Mouse (Mus musculus): ENCODE results near the gene Xpot. TPM values are rescaled to one million over a fixed set of nuclear protein-coding genes. Genes with fewer than 3 reads are reported as not detected.

Gene Xpot
- total RNA-seq, 2 experiments from 2014 or later = 63.8 to 76.9 TPM

DNA sequence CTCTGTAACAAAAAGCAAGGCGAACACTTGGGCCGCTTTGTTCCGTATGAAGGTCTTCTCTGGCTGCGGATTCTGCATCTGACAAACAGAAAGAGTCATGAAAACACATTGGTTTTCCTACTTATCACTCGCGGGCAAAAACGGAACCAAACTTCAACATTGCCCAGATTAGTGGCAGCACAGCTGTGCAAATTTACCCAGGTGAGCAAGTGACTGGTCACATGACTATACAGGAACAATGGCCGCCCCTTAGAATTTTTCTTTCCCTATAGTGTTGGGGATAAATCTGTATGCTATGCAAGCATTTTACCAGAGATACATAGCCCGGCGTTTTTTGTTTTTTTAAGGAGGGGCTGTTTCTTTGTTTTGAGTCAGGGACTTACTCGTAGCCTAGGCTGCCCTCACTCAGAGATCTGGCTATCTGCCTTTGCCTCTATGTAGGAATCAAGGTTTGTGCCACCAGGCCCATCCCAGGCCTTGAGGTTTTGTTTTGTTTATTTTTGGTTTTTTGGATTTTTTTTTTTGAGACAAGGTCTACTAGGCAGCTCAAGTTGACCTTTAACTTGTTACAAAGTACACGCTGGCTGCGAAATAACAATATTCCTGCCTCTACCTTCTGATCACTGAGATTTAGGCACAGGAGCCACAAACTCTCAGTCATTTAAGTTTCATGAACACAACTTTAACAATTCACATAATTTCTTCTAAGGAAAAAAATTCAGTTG is 10.8 kb downstream of the Xpot start:
- Histone ChIP-seq H3K27ac (no peak overlapping the region), H3K4me3 (no peak overlapping the region)
- intact Hi-C loops (cut with DNase I) = no loop called here
- no peak for DNase-seq (ENCODE audit: extremely low spot score in 1 of 2, low spot score in 2 of 2)
- TF ChIP-seq CTCF (IDR thresholded peaks at IDR 0.05) = no peak

DNA sequence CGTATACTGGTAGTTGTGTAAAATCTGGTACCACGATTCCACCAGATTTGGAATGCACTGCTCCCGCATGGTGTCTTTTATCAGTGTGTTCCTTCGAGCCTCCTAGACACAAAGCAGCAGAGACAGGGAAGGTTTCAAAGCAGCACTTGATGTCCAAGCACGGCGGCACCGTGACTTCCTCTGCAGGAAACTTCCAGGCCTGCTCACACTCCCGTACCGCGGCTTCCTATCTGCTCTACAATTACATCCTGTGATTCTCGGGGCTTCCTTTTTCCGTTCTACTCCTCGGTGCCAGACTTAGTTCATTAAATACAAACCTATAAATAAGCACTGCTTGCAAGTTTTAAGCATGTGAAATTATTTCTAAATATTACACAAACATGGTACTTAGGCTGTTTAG is 12.6 kb downstream of the Xpot start:
- no peak for DNase-seq (ENCODE audit: extremely low spot score in 1 of 2, low spot score in 2 of 2)
- no peak overlapping the region for H3K27ac ChIP-seq
- no peak for TF ChIP-seq CTCF (IDR thresholded peaks at IDR 0.05)
- no peak overlapping the region for H3K4me3 ChIP-seq
- intact Hi-C loops (cut with DNase I) = no loop called here

DNA sequence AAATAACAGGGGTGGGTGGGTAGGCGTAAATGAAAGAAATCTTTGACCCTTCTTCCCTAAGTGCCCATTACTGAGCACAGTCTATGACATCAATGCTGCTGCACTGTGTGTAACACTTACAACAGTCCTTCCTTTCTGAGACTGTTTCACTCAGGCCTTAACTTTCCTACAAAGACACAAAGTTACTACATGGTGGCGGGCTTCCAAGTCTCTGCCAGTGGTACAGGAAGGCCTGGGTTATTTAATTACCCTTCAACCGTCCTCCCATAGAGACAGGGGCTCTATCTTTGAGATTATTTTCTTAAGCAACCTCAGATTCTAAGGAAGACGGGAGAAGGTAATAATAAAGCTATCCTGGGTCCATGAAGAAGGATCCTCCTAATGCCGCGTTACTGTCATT is 13.7 kb downstream of the Xpot start:
- Histone ChIP-seq H3K4me3 (no peak overlapping the region), H3K27ac (no peak overlapping the region)
- no peak for TF ChIP-seq CTCF (IDR thresholded peaks at IDR 0.05)
- intact Hi-C loops (cut with DNase I) = no loop called here
- no peak for DNase-seq (ENCODE audit: extremely low spot score in 1 of 2, low spot score in 2 of 2)

DNA sequence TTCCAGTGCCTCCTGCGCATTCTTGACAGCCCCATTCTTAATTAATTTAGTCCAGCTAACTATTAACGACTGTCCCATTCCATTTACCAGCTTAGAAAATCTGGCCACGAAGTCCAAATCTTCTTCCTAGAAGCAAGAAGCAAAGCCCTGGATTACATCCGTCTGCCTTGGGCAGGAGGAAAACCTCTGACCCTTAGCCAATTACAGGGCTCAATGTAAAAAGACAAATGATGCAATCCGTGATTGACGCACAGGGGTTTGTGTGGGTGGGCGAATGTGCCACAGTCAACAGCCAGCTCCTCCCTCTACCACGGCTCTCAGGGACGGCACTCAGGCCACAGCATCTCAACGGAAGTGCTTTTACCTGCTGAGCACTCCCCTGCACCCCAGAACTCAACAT is 14.5 kb downstream of the Xpot start:
- Histone ChIP-seq H3K27ac (no peak overlapping the region), H3K4me3 (no peak overlapping the region)
- TF ChIP-seq CTCF (IDR thresholded peaks at IDR 0.05) = no peak
- intact Hi-C loops (cut with DNase I) = no loop called here
- DNase-seq (ENCODE audit: extremely low spot score in 1 of 2, low spot score in 2 of 2) = no peak

DNA sequence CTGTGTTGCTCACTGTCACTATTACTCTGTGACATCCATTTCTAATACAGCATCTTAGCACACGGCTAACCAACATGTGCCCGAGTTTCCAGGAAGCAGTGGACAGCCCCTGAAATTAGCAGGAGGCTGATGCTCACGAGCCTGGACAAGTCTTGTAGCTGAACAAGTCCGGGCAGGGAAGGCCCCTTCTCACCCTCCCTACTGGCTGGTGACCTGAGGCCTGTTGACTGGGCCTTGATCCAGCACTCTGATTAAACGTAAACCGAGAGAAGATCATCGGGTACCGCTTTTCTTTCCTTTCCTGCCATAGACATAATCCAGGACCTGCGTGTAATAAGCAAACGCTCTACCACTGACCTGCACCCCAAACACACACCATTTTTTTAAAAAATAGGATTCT is 18.0 kb downstream of the Xpot start:
- no peak for TF ChIP-seq CTCF (IDR thresholded peaks at IDR 0.05)
- Histone ChIP-seq H3K27ac (no peak overlapping the region), H3K4me3 (no peak overlapping the region)
- no peak for DNase-seq (ENCODE audit: extremely low spot score in 1 of 2, low spot score in 2 of 2)
- intact Hi-C loops (cut with DNase I) = no loop called here

DNA sequence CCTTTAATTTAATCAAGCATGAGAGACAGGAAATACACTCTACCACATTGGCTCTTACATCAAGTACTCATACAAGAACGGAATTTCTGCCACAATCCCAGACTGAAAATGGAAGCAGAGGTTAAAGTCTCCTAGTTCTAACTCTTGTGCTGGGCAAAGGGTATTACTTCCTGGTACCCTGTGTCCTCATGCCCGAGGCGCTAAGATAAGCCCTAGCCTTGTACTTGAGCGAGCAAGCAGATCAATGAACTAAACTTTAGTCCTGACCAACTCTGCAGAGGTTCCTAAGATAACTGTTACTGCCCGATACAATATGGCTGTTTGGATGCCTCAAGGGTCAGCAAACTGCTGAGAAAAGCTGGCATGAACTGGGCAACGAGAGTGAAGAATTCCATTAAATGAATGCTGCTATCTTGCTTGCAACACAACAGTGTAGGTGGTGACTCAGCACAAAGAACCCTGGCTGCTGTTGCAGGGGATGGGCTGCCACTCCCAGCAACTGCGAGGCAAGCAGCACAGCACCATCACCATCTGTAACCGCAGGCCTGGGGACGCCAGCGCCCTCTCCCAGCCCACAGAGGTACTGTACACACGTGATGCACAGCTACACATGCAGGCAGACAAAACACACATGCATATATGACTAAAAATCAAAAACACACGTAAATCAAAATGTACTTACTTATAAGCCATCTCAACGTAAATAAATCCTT is 21.3 kb downstream of the Xpot start:
- intact Hi-C loops (cut with DNase I) = no loop called here
- TF ChIP-seq CTCF (IDR thresholded peaks at IDR 0.05) = no peak; the same call in 1 of the 2 replicates
- no peak overlapping the region for H3K4me3 ChIP-seq
- DNase-seq (ENCODE audit: extremely low spot score in 1 of 2, low spot score in 2 of 2) = no peak
- no peak overlapping the region for H3K27ac ChIP-seq

DNA sequence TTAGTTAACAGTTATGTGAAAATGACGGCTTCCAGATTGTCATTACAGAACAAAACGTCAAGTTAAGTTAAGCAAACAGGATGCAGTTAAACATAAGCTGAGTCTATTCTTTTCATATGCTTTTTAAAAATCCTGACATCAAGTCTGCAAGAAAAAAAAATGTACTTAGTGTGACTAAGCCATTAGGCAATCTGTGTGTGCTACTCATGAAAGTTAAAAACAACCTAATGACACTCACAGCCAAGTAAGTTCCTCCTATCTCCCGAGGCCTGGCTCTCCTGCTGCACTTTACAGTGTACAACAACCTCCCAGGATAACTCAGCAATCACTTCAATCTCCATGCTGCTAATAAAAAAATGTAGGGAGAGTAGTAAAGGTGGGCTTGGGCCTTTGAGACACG is 22.6 kb downstream of the Xpot start:
- Histone ChIP-seq H3K27ac (no peak overlapping the region), H3K4me3 (no peak overlapping the region)
- intact Hi-C loops (cut with DNase I) = no loop called here
- TF ChIP-seq CTCF (IDR thresholded peaks at IDR 0.05) = no peak
- DNase-seq (ENCODE audit: extremely low spot score in 1 of 2, low spot score in 2 of 2) = no peak

DNA sequence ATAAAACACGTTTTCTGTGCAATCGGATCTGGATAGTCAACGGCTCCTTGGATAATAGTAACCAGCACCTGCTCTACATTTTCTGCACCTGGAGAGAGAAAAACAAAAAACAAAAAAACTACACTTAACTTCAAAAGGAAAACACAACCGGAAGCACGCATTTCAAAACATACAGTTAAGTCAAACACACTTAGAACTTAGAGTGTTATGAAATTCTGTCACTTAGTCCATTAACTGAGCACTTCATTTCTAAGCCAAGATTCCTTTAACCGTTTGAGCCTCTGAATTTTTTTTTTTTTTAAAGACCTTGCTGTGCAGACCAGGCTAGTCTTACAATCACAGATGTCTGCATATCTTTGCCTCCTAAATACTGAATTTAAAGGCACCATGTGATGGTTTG is 24.9 kb downstream of the Xpot start:
- intact Hi-C loops (cut with DNase I) = no loop called here
- Histone ChIP-seq H3K27ac (no peak overlapping the region), H3K4me3 (no peak overlapping the region)
- TF ChIP-seq CTCF (IDR thresholded peaks at IDR 0.05) = no peak
- DNase-seq (ENCODE audit: extremely low spot score in 1 of 2, low spot score in 2 of 2) = no peak

DNA sequence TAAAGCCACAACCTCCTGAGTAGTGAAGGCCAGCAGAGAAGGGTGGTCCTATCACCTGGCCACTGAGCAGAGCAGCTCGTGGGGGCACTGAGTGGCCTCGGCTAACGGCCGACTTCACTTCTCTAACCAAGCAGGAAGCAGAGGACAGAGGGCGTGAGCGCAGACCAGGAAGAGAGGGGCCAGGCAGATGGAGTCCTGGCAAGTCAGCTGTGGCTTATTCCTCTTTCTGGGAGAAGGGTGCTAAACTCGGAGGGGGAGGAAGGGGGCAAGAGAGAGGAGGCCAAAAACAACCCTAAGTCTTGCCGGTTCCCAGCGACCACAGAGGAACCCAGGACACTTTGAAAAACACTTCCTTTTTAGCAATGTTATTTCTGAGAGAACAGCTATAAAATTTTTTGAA is 29.6 kb downstream of the Xpot start:
- H3K27ac ChIP-seq = no peak overlapping the region
- no peak for TF ChIP-seq CTCF (IDR thresholded peaks at IDR 0.05)
- DNase-seq (ENCODE audit: extremely low spot score in 1 of 2, low spot score in 2 of 2) = no peak
- intact Hi-C loops (cut with DNase I) = no loop called here
- no peak overlapping the region for H3K4me3 ChIP-seq

DNA sequence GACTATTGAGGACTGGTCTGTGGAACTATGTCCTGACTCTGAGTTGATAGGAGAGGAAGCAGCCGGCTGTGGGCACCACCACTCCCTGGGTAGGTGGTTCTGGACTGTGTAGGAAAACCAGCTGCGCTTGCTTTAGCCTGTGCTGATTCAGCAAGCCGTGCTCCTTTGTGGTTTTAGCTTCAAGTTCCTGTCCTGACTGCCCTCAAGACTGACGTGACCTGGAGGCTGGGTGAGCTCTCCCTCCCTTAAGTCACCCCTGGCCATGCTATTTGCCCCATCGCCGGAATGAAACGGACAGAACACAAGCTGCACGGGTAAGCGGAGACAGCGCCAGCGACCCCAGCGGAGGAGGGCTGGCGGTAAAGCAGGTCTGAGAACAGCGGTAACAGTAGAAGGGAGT is 35.0 kb downstream of the Xpot start:
- no peak for TF ChIP-seq CTCF (IDR thresholded peaks at IDR 0.05)
- no peak overlapping the region for H3K4me3 ChIP-seq
- intact Hi-C loops (cut with DNase I) = no loop called here
- H3K27ac ChIP-seq = no peak overlapping the region
- DNase-seq (ENCODE audit: extremely low spot score in 1 of 2, low spot score in 2 of 2) = no peak

DNA sequence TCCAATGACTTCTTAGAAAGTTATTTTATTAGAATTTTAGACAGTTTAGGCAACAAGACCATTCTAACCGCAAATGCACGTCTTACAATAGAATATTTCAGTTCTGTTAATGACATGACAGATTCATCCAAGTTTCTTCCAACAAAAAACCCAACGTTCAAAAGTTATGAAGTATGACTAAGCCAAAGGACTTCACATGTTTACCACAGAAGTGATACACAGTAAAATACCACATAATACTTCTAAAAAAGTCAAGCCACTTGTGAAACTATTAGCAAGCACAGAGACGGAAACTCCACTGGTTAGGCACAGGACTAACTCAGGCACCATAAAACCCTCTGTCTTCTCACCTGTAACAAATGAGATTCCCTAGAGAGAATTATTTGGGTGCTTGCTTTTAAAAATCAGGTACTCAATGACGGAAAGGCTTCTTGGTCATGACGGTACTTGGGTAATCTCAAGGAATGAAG is 38.7 kb downstream of the Xpot start:
- Histone ChIP-seq H3K27ac (peak overlapping the region; percentile 90), H3K4me3 (peak overlapping the region; percentile 87)
- DNase-seq (ENCODE audit: extremely low spot score in 1 of 2, low spot score in 2 of 2) = no peak
- intact Hi-C loops (cut with DNase I) = loop anchor here (2.0 kb wide), 1 partner anchor 37 kb away; no protein-coding TSS in a partner anchor
- no peak for TF ChIP-seq CTCF (IDR thresholded peaks at IDR 0.05)

DNA sequence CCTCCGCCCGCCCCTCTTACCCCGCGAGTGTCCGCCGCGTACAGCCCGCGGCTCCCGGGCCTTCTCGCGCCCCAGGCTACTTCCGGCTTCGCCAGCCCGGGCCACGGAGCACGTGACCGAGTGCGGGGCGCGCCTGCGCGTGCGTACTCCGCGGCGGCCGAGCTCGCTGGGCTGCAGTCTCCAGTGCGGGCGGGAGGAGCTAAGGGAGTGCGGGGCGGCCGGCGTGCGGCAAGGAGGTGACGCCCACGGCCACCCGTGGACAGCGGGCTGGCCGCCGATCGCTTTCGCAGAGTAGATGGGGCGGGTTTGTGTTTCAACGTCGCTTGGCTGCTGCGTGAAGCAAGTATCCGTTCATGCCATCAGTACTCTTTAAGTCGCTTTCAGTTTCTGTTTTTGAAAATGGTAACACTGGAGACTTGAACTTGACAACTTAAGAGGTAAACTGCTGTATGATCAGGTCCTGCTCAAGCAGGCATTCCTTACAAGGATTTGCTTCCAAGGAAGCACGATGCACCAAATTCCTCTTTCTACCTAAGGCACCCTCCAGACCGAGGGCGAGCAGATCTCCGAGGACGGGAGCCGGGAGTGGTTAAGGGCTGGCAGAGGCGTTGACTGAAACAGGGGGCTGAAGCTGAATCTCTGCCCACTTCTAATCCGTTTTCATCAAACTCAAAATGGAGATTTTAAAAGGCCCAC is 39.3 kb downstream of the Xpot start, which contains the start of gene Tbk1:
Gene Tbk1, minus strand, starts transcription at position 113 of the 696 bp plus-strand sequence.
- intact Hi-C loops (cut with DNase I) = loop anchor here (2.0 kb wide), 1 partner anchor 38 kb away; no protein-coding TSS in a partner anchor
- peak; percentile 94 for DNase-seq (ENCODE audit: extremely low spot score in 1 of 2, low spot score in 2 of 2)

More for the DNA sequence above, 39.3 kb downstream of the Xpot start, which contains the start of gene Tbk1:
- H3K4me3 ChIP-seq = peak within 1 kb of the TSS; percentile 87
- no peak for TF ChIP-seq CTCF (IDR thresholded peaks at IDR 0.05)
- H3K27ac ChIP-seq = peak within 1 kb of the TSS; percentile 90

Measured in left cerebral cortex, adult 2 months (tissue).